Mouse (Mus musculus): ENCODE results near the gene Map1s. TPM values are rescaled to one million over a fixed set of nuclear protein-coding genes. Genes with fewer than 3 reads are reported as not detected.

The Map1s gene
- polyA plus RNA-seq, 1 experiment from 2014 or later = 68.5 TPM

- WGBS = 74% methylated on average over 3 of the region's 3 CpGs
- Histone ChIP-seq H3K4me1 (replicated peaks) (no peaks in the 10 kb centered on the region), H3K36me3 (no peaks in the 10 kb centered on the region; the same call in none of the 2 replicates), H3K27me3 (no peaks in the 10 kb centered on the region), H3K9me3 (no peaks in the 10 kb centered on the region), H3K9ac (no peak overlapping the region), H3K4me2 (no peak overlapping the region), H3K27ac (replicated peaks) (no peak overlapping the region), H3K4me3 (no peak overlapping the region)
- no peak for ATAC-seq (ENCODE audit: low FRiP score, low read depth)
Measured at GRCm38 (mm10) chr8:70928096-70928495, 22.4 kb downstream of the Map1s start.

- 87% methylated on average over 5 of the region's 5 CpGs for WGBS
- no peaks in the 10 kb centered on the region; the same call in none of the 2 replicates for H3K36me3 ChIP-seq
- ATAC-seq (ENCODE audit: low FRiP score, low read depth) = no peak
Measured at GRCm38 (mm10) chr8:70928778-70929322, 23.1 kb downstream of the Map1s start.

GRCm38 (mm10) chr8:70931731-70932130 lies 26.0 kb downstream of the Map1s start:
- H3K4me2 ChIP-seq = no peak overlapping the region
- ATAC-seq (ENCODE audit: low FRiP score, low read depth) = no peak
- H3K9ac ChIP-seq = no peak overlapping the region
- H3K4me1 ChIP-seq (replicated peaks) = no peaks in the 10 kb centered on the region
- H3K27ac ChIP-seq (replicated peaks) = no peak overlapping the region
- H3K9me3 ChIP-seq = no peaks in the 10 kb centered on the region
- H3K4me3 ChIP-seq = no peak overlapping the region
- H3K27me3 ChIP-seq = no peaks in the 10 kb centered on the region
- H3K36me3 ChIP-seq = no peaks in the 10 kb centered on the region; the same call in 1 of the 2 replicates
- WGBS = 94% methylated on average over 11 of the region's 11 CpGs

More at GRCm38 (mm10) chr8:70928778-70929322, 23.1 kb downstream of the Map1s start:
- Histone ChIP-seq H3K4me3 (no peak overlapping the region), H3K4me2 (no peak overlapping the region), H3K9me3 (no peaks in the 10 kb centered on the region), H3K27me3 (no peaks in the 10 kb centered on the region), H3K9ac (no peak overlapping the region), H3K27ac (replicated peaks) (no peak overlapping the region), H3K4me1 (replicated peaks) (no peaks in the 10 kb centered on the region)

GRCm38 (mm10) chr8:70933036-70933435 lies 27.3 kb downstream of the Map1s start:
- no peaks in the 10 kb centered on the region for H3K9me3 ChIP-seq
- no peak overlapping the region for H3K4me2 ChIP-seq
- H3K36me3 ChIP-seq = no peaks in the 10 kb centered on the region; the same call in 1 of the 2 replicates
- no peak overlapping the region for H3K9ac ChIP-seq
- WGBS = 92% methylated on average over 4 of the region's 4 CpGs
- no peak overlapping the region for H3K27ac ChIP-seq (replicated peaks)
- H3K27me3 ChIP-seq = no peaks in the 10 kb centered on the region
- ATAC-seq (ENCODE audit: low FRiP score, low read depth) = no peak
- no peak overlapping the region for H3K4me3 ChIP-seq
- no peaks in the 10 kb centered on the region for H3K4me1 ChIP-seq (replicated peaks)

- H3K27ac ChIP-seq (replicated peaks) = no peak overlapping the region
- H3K36me3 ChIP-seq = no peaks in the 10 kb centered on the region; the same call in 1 of the 2 replicates
- WGBS = 69% methylated on average over 7 of the region's 7 CpGs
- no peak for ATAC-seq (ENCODE audit: low FRiP score, low read depth)
- no peaks in the 10 kb centered on the region for H3K4me1 ChIP-seq (replicated peaks)
- H3K27me3 ChIP-seq = no peaks in the 10 kb centered on the region
- no peak overlapping the region for H3K9ac ChIP-seq
- no peaks in the 10 kb centered on the region for H3K9me3 ChIP-seq
- no peak overlapping the region for H3K4me2 ChIP-seq
- H3K4me3 ChIP-seq = no peak overlapping the region
Measured at GRCm38 (mm10) chr8:70934786-70935185, 29.1 kb downstream of the Map1s start.

- no peak overlapping the region for H3K4me3 ChIP-seq
- no peak overlapping the region for H3K4me2 ChIP-seq
- H3K27me3 ChIP-seq = no peaks in the 10 kb centered on the region
- no peaks in the 10 kb centered on the region for H3K36me3 ChIP-seq
- H3K9ac ChIP-seq = no peak overlapping the region
- no peak overlapping the region for H3K27ac ChIP-seq (replicated peaks)
- H3K9me3 ChIP-seq = no peaks in the 10 kb centered on the region
- ATAC-seq (ENCODE audit: low FRiP score, low read depth) = no peak
- no peaks in the 10 kb centered on the region for H3K4me1 ChIP-seq (replicated peaks)
- WGBS = 84% methylated on average over 6 of the region's 6 CpGs
Measured at GRCm38 (mm10) chr8:70937200-70937599, 31.5 kb downstream of the Map1s start.

- ATAC-seq (ENCODE audit: low FRiP score, low read depth) = no peak
- Histone ChIP-seq H3K27ac (replicated peaks) (no peak overlapping the region), H3K4me1 (replicated peaks) (no peaks in the 10 kb centered on the region), H3K9ac (no peak overlapping the region), H3K4me3 (no peak overlapping the region), H3K36me3 (no peaks in the 10 kb centered on the region), H3K4me2 (no peak overlapping the region), H3K9me3 (no peaks in the 10 kb centered on the region), H3K27me3 (no peaks in the 10 kb centered on the region)
- WGBS = 66% methylated on average over 2 of the region's 2 CpGs
Measured at GRCm38 (mm10) chr8:70941478-70941877, 35.7 kb downstream of the Map1s start.

- Histone ChIP-seq H3K27ac (replicated peaks) (no peak overlapping the region), H3K4me2 (no peak overlapping the region), H3K9ac (no peak overlapping the region), H3K4me3 (no peak overlapping the region), H3K9me3 (no peaks in the 10 kb centered on the region), H3K27me3 (no peaks in the 10 kb centered on the region), H3K36me3 (no peaks in the 10 kb centered on the region), H3K4me1 (replicated peaks) (no peaks in the 10 kb centered on the region)
- 46% methylated on average over 1 of the region's 1 CpGs for WGBS
- no peak for ATAC-seq (ENCODE audit: low FRiP score, low read depth)
Measured at GRCm38 (mm10) chr8:70943187-70943586, 37.5 kb downstream of the Map1s start.

- Histone ChIP-seq H3K36me3 (no peaks in the 10 kb centered on the region), H3K27me3 (no peaks in the 10 kb centered on the region), H3K4me3 (no peak overlapping the region), H3K4me1 (replicated peaks) (no peaks in the 10 kb centered on the region), H3K9me3 (no peaks in the 10 kb centered on the region), H3K9ac (no peak overlapping the region), H3K27ac (replicated peaks) (no peak overlapping the region), H3K4me2 (no peak overlapping the region)
- no peak for ATAC-seq (ENCODE audit: low FRiP score, low read depth)
- 67% methylated on average over 1 of the region's 1 CpGs for WGBS
Measured at GRCm38 (mm10) chr8:70949847-70950246, 44.1 kb downstream of the Map1s start.

GRCm38 (mm10) chr8:70960703-70961472 lies 55.2 kb downstream of the Map1s start:
- H3K27me3 ChIP-seq = no peaks in the 10 kb centered on the region
- WGBS = 85% methylated on average over 14 of the region's 14 CpGs
- no peaks in the 10 kb centered on the region for H3K36me3 ChIP-seq
- no peak overlapping the region for H3K27ac ChIP-seq (replicated peaks)
- no peak for ATAC-seq (ENCODE audit: low FRiP score, low read depth)
- no peak overlapping the region for H3K9ac ChIP-seq
- H3K4me3 ChIP-seq = no peak overlapping the region
- H3K9me3 ChIP-seq = no peaks in the 10 kb centered on the region
- no peak overlapping the region for H3K4me2 ChIP-seq
- H3K4me1 ChIP-seq (replicated peaks) = no peaks in the 10 kb centered on the region

GRCm38 (mm10) chr8:70964159-70964558 lies 58.4 kb downstream of the Map1s start:
- H3K27me3 ChIP-seq = no peaks in the 10 kb centered on the region
- WGBS = 2% methylated on average over 3 of the region's 3 CpGs

GRCm38 (mm10) chr8:70964861-70965260 lies 59.1 kb downstream of the Map1s start:
- Histone ChIP-seq H3K4me3 (no peak overlapping the region), H3K27ac (replicated peaks) (no peak overlapping the region), H3K36me3 (no peaks in the 10 kb centered on the region), H3K4me1 (replicated peaks) (no peaks in the 10 kb centered on the region), H3K27me3 (no peaks in the 10 kb centered on the region), H3K9me3 (no peaks in the 10 kb centered on the region), H3K9ac (no peak overlapping the region), H3K4me2 (no peak overlapping the region)
- no peak for ATAC-seq (ENCODE audit: low FRiP score, low read depth)

More at GRCm38 (mm10) chr8:70964159-70964558, 58.4 kb downstream of the Map1s start:
- Histone ChIP-seq H3K4me1 (replicated peaks) (no peaks in the 10 kb centered on the region), H3K27ac (replicated peaks) (no peak overlapping the region), H3K36me3 (no peaks in the 10 kb centered on the region), H3K9me3 (no peaks in the 10 kb centered on the region), H3K9ac (no peak overlapping the region), H3K4me3 (no peak overlapping the region), H3K4me2 (no peak overlapping the region)
- ATAC-seq (ENCODE audit: low FRiP score, low read depth) = no peak

All from hindbrain, embryonic 15.5 days (tissue).